Mouse (Mus musculus): ENCODE measurements around the gene Kcne3. TPM values are rescaled to one million over a fixed set of nuclear protein-coding genes. Genes with fewer than 3 reads are reported as not detected.

Kcne3 gene
- total RNA-seq, 1 experiment from 2014 or later, result 2.6 TPM

Other genes starting within 250 kb of the Kcne3 start
- 18.6 and 19.1 TPM in 2 replicates for gene Rnf169, start 196.1 kb upstream of the Kcne3 start, total RNA-seq (2021)
- 0.26 TPM in 1 of 2 replicates, not detected in the other for gene Chrdl2, start 170.3 kb upstream of the Kcne3 start, total RNA-seq (2021)
- 22.5 and 30.0 TPM in 2 replicates for gene Pold3, start 54.9 kb upstream of the Kcne3 start, total RNA-seq (2021)
- 5.7 and 7.0 TPM in 2 replicates for gene Lipt2, start 17.2 kb upstream of the Kcne3 start, total RNA-seq (2021)
- gene Pgm2l1, start 50.9 kb downstream of the Kcne3 start, total RNA-seq (2021), result 6.7 and 11.4 TPM in 2 replicates
- gene P4ha3, start 109.0 kb downstream of the Kcne3 start, total RNA-seq (2021), result 1.4 and 1.8 TPM in 2 replicates
- 21.3 and 21.4 TPM in 2 replicates for gene C2cd3, start 195.7 kb downstream of the Kcne3 start, total RNA-seq (2021)
- gene Ppme1, start 195.8 kb downstream of the Kcne3 start, total RNA-seq (2021), result 53.4 and 55.1 TPM in 2 replicates

All from adrenal gland, postnatal 14 days (tissue).